19 mouse cellular contexts compared by ENCODE assay signal in the genomic region with DNA sequence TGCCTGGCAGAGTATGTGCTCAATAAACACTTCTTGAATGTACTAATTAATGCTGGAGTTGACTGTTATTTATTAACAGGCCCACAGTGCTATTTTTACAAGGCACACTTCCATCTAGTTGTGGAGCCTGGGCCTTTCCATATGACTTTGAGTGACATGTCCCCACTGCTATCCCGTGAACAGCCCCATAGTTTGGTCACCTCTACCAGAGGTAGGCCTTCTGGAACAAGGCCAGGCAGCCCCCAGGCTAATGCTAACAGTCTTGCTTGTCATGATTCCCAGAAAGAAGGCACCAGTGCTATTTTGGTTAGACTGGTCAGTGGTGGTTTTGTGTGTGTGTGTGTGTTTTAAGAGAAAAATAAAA.
DNase-seq lines count a peak whose midpoint lies in the region; ATAC-seq and TF ChIP-seq lines count a peak whose summit lies in the region.
"Had no signal": no experiment of that assay in that cellular context is flagged by ENCODE, and none has a peak within 500 bp of the region (broad histone marks: within the 10 kb centered on the region; RNA-seq: fewer than 3 reads in every experiment).

No protein-coding gene starts in this region.

- TF ChIP-seq CTCF in bone marrow macrophage, adult 2 months (IDR thresholded peaks at IDR 0.05; ENCODE audit: low read depth, low read length): no peak

- no peak overlapping the region for H3K9ac ChIP-seq in kidney, embryonic 16.5 days (replicated peaks; ENCODE audit: low read length)
- H3K9ac ChIP-seq in liver, embryonic 13.5 days: no peak overlapping the region
- H3K9ac ChIP-seq in midbrain, embryonic 11.5 days (ENCODE audit: low read length): no peak overlapping the region
- H3K9ac ChIP-seq: embryonic facial prominence, embryonic 15.5 days; hindbrain, embryonic 14.5 days; midbrain, embryonic 13.5 days; neural tube, embryonic 15.5 days had no signal

- no peak overlapping the region for H3K4me2 ChIP-seq in kidney, embryonic 16.5 days (replicated peaks; ENCODE audit: low read depth, low read length)
- no peak overlapping the region for H3K4me2 ChIP-seq in liver, embryonic 13.5 days
- no peak overlapping the region for H3K4me2 ChIP-seq in midbrain, embryonic 11.5 days
- H3K4me2 ChIP-seq: embryonic facial prominence, embryonic 15.5 days; hindbrain, embryonic 14.5 days; midbrain, embryonic 13.5 days; neural tube, embryonic 15.5 days had no signal

- no peaks in the 10 kb centered on the region for H3K36me3 ChIP-seq in kidney, embryonic 16.5 days (ENCODE audit: insufficient read depth, low read length)
- H3K36me3 ChIP-seq in liver, embryonic 13.5 days: no peaks in the 10 kb centered on the region
- no peaks in the 10 kb centered on the region for H3K36me3 ChIP-seq in midbrain, embryonic 11.5 days (ENCODE audit: control insufficient read depth, insufficient read depth, low read length)
- H3K36me3 ChIP-seq: embryonic facial prominence, embryonic 15.5 days; forebrain, embryonic 10.5 days; heart, embryonic 10.5 days; midbrain, embryonic 13.5 days; neural tube, embryonic 15.5 days had no signal

- peaks cover 32% of the 10 kb centered on the region for H3K4me1 ChIP-seq in bone marrow macrophage, adult 2 months (ENCODE audit: control insufficient read depth, insufficient read depth, low read length)
- peaks cover 10% of the 10 kb centered on the region for H3K4me1 ChIP-seq in kidney, embryonic 16.5 days (ENCODE audit: insufficient read depth, low read length)
- H3K4me1 ChIP-seq in liver, embryonic 13.5 days (replicated peaks): peaks cover 34% of the 10 kb centered on the region
- no peaks in the 10 kb centered on the region for H3K4me1 ChIP-seq in midbrain, embryonic 11.5 days (ENCODE audit: control insufficient read depth, insufficient read depth, low read length)
- H3K4me1 ChIP-seq: forebrain, embryonic 10.5 days had no signal

- ATAC-seq in kidney, embryonic 16.5 days (ENCODE audit: low FRiP score, low TSS enrichment): peak; percentile 71
- ATAC-seq in liver, embryonic 13.5 days (ENCODE audit: low read depth): no peak
- ATAC-seq in midbrain, embryonic 11.5 days (ENCODE audit: low FRiP score): no peak
- no peak for ATAC-seq in frontal cortex, adult (ENCODE audit: low TSS enrichment)
- ATAC-seq: intestine, postnatal 0 days; midbrain, embryonic 13.5 days had no signal

- peak; percentile 19 for DNase-seq in forelimb bud, embryonic 11.5 days (ENCODE audit: low read depth, low spot score)
- DNase-seq in liver, embryonic 13.5 days: no peak
- no peak for DNase-seq in right cerebral cortex, adult 2 months (ENCODE audit: low spot score in 2 of 2)
- DNase-seq in midbrain, embryonic 11.5 days (ENCODE audit: low spot score, missing footprints): no peak
- DNase-seq: cerebellum, adult 9-11 months; gastrocnemius, postnatal 14 days; heart, postnatal 10 days; lung, adult 18-20 months; thymus, postnatal 36 days had no signal

- H3K9me3 ChIP-seq in kidney, embryonic 16.5 days (ENCODE audit: low read length): no peaks in the 10 kb centered on the region
- H3K9me3 ChIP-seq in liver, embryonic 13.5 days (replicated peaks): no peaks in the 10 kb centered on the region
- no peaks in the 10 kb centered on the region for H3K9me3 ChIP-seq in midbrain, embryonic 11.5 days (ENCODE audit: control insufficient read depth, low read length)
- H3K9me3 ChIP-seq: embryonic facial prominence, embryonic 15.5 days; forebrain, embryonic 10.5 days; heart, embryonic 10.5 days; midbrain, embryonic 13.5 days; neural tube, embryonic 15.5 days had no signal

- peak overlapping the region; percentile 97 for H3K27ac ChIP-seq in bone marrow macrophage, adult 2 months (ENCODE audit: insufficient read depth, low read depth, low read length)
- H3K27ac ChIP-seq in kidney, embryonic 16.5 days (ENCODE audit: low read length): peak overlapping the region; percentile 82
- H3K27ac ChIP-seq in liver, embryonic 13.5 days: peak overlapping the region; percentile 37
- H3K27ac ChIP-seq in midbrain, embryonic 11.5 days (ENCODE audit: low read depth, low read length): no peak overlapping the region
- H3K27ac ChIP-seq: embryonic facial prominence, embryonic 15.5 days; forebrain, embryonic 10.5 days; heart, embryonic 10.5 days; hindbrain, embryonic 14.5 days; midbrain, embryonic 13.5 days; neural tube, embryonic 15.5 days had no signal

- no peak overlapping the region for H3K4me3 ChIP-seq in bone marrow macrophage, adult 2 months (ENCODE audit: insufficient read depth, low read length)
- H3K4me3 ChIP-seq in kidney, embryonic 16.5 days (ENCODE audit: low read length): no peak overlapping the region
- H3K4me3 ChIP-seq in liver, embryonic 13.5 days (replicated peaks): no peak overlapping the region
- H3K4me3 ChIP-seq in midbrain, embryonic 11.5 days (ENCODE audit: low read depth, low read length): no peak overlapping the region
- H3K4me3 ChIP-seq: embryonic facial prominence, embryonic 15.5 days; forebrain, embryonic 10.5 days; heart, embryonic 10.5 days; midbrain, embryonic 13.5 days; neural tube, embryonic 15.5 days had no signal

- H3K27me3 ChIP-seq in kidney, embryonic 16.5 days (ENCODE audit: insufficient read depth, low read length): no peaks in the 10 kb centered on the region
- no peaks in the 10 kb centered on the region for H3K27me3 ChIP-seq in liver, embryonic 13.5 days
- H3K27me3 ChIP-seq in midbrain, embryonic 11.5 days (ENCODE audit: control insufficient read depth, insufficient read depth, low read length): no peaks in the 10 kb centered on the region
- H3K27me3 ChIP-seq: embryonic facial prominence, embryonic 15.5 days; midbrain, embryonic 13.5 days; neural tube, embryonic 15.5 days had no signal

- WGBS in kidney, embryonic 16.5 days: 40% methylated on average over 1 of the region's 1 CpGs
- WGBS in liver, embryonic 13.5 days (ENCODE audit: insufficient replicate concordance): 34% methylated on average over 1 of the region's 1 CpGs
- 84% methylated on average over 1 of the region's 1 CpGs for WGBS in midbrain, embryonic 11.5 days

- TF ChIP-seq POLR2A in bone marrow macrophage, adult 2 months (IDR thresholded peaks at IDR 0.05; ENCODE audit: borderline replicate concordance, low read depth, low read length): no peak
